Mouse (Mus musculus): ENCODE data around the gene Gpr19.

Gpr19 gene

DNA sequence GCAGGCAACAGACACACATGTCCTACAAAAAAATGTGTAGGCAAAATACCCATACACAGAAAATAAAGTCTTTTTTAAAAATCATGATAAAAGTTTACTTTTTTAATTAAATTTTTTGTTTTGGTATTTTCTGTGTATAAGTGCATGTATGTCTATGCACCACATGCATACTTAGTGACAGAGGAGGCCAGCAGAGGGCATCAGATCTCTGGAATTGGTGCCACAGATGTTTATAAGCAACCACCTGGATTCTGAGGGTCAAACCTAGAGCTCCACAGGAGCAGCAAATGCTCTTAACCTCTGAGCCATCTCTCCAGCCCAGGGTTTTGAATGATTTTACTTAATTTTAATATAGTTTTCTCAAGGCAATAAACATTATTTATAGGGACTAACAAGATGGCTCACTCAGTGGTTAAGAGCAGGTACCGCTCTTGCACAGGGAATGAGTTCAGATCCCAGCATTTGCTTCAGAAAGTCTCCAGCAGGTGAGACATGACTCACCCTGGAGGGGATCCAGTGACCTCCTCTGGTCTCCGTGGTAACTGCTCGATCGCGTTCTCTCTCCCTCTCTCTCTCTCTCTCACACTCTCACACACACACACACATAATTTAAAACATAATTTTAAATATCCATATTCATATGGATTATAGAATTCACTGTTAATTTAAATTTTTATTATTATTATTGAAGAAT lies 50.0 kb downstream of the Gpr19 start:
- peak; percentile 74 for DNase-seq (ENCODE audit: low read depth, low spot score)

- DNase-seq (ENCODE audit: low read depth, low spot score): no peak
Observed at GRCm38 (mm10) chr6:134847550-134847949, 50.8 kb downstream of the Gpr19 start.

DNA sequence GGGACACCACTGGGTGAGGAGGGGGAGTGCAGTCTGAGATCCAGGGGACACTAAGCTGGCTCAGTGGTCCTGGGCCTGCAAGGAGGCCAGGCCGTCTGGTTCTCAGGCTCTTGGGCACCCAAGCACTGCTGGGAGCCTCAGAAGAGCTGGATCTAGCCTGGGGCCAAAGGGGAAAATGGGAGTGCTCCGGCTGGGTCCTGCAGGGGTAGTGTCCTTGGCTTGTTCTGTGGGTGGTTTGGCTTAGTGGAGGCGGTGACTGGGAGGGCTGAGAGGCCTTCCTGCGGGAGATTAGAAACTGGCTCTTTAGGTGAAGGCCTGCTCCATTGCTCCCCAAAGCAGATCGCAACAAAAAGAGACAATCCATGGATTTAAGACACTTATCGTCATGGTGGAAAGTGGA lies 52.1 kb downstream of the Gpr19 start:
- no peak for DNase-seq (ENCODE audit: low read depth, low spot score)

GRCm38 (mm10) chr6:134845726-134846125 lies 52.7 kb downstream of the Gpr19 start:
- DNase-seq (ENCODE audit: low read depth, low spot score): no peak

GRCm38 (mm10) chr6:134840346-134840745 lies 58.0 kb downstream of the Gpr19 start:
- no peak for DNase-seq (ENCODE audit: low read depth, low spot score)

DNA sequence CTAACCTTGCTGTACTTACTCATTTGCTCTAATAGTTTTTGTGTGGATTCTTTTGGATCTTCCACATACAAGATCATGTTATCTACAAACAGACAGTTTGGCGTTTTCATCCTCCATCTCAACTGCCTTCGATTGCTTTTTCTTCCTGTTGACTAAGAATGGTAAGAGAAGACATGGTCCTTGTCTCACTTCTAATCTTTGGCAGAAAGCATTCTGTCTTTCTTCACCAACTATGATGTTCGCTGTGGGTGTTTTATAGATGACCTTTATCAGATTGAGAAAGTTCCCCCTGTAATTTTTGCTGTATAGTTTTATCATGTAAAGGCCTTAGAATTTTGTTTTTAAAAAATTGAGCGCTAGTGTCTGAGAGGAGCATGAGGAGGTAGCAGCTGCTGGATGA lies 60.3 kb downstream of the Gpr19 start:
- no peak for DNase-seq (ENCODE audit: low read depth, low spot score)

GRCm38 (mm10) chr6:134834585-134835251 lies 63.7 kb downstream of the Gpr19 start:
- no peak for DNase-seq (ENCODE audit: low read depth, low spot score)

- no peak for DNase-seq (ENCODE audit: low read depth, low spot score)
Observed at GRCm38 (mm10) chr6:134830776-134831175, 67.6 kb downstream of the Gpr19 start.

GRCm38 (mm10) chr6:134829786-134830700 lies 68.3 kb downstream of the Gpr19 start, which contains the start of gene Crebl2:
Gene Crebl2, plus strand, starts transcription at chr6:134830154.
- peak; percentile 99 for DNase-seq (ENCODE audit: low read depth, low spot score)

DNA sequence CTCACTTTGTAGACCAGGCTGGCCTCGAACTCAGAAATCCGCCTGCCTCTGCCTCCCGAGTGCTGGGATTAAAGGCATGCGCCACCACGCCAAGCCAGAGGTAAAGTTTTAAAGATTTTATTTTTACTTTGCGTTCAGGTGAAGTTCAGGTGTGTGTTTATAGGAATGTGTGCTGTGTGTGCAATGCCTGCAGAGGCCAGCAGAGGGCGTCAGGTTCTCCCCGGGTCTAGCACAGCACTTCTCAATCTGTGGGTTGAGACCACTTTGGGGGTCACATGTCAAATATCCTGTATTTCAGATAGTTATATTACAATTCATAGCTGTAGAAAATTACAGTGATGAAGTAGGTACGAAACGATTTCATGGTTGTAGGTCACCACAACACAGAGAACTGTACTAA lies 75.5 kb downstream of the Gpr19 start:
- peak; percentile 67 for DNase-seq (ENCODE audit: low read depth, low spot score)

GRCm38 (mm10) chr6:134820411-134820810 lies 78.0 kb downstream of the Gpr19 start:
- no peak for DNase-seq (ENCODE audit: low read depth, low spot score)

GRCm38 (mm10) chr6:134819741-134820140 lies 78.6 kb downstream of the Gpr19 start:
- DNase-seq (ENCODE audit: low read depth, low spot score): no peak

All from ES-CJ7 (cell line).